Mouse (Mus musculus): Measurements from ENCODE around the gene Pnkp.

- no peak for TF ChIP-seq CTCF (IDR thresholded peaks at IDR 0.05; ENCODE audit: low read depth)
- no peak for TF ChIP-seq EP300 (IDR thresholded peaks at IDR 0.05; ENCODE audit: low read depth)
These were observed 14.2 kb downstream of the Pnkp start for GRCm38 (mm10) chr7:44871181-44871580.

Measured in heart, postnatal 0 days (tissue).